Mouse (Mus musculus) layer of hippocampus, adult 9-10 months (tissue): ENCODE measurements around the gene Ttc33.

Source experiments
- DNase-seq: peaks from one replicate; pipeline ENCODE4 v3.0.0; 2022; ENCODE audit warnings: low spot score

Ttc33 gene

DNA sequence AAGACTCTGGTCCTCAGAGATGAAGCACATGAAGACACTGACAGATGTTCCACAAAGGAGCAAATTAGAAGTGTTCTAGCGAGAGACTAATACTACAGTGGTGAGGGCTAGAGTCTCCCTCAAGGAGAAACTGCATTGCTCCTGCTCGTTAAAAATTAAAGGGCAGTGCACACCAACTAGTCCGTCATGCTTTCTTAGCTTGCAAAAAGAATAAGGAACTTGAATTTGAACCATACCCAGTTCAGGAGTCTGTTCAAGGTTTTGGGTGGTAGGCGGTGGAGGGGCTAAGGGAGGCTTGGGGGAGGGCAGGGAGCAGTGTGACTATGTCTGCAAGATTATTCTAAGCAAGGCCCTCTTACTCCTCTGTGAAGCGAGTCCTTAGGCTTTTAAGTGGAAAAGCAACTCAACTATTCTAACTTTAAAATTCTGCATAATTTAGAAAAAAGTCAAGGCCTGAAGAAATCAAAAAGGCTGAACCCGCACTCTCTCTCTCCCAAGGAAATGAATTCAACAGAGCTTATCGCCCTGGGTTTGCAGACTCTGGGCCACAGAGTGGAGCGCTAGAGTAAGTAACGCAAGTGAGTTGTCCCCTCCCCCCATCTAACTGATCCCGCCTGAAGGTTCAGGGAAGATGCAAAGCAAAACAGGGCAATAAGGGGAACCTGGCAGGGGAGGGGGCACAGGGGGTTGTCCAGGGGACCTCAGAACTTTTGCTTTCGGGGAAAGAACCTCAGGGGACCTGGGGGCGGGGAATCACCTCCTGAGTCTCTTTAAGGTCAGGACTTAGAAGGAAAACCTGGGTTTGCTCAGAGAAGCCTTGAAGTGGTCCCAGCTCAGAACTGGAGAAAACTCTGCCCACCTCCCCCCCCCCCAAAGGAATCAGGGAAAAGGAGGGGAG is 56.2 kb downstream of the Ttc33 start:
- DNase-seq = no peak

DNA sequence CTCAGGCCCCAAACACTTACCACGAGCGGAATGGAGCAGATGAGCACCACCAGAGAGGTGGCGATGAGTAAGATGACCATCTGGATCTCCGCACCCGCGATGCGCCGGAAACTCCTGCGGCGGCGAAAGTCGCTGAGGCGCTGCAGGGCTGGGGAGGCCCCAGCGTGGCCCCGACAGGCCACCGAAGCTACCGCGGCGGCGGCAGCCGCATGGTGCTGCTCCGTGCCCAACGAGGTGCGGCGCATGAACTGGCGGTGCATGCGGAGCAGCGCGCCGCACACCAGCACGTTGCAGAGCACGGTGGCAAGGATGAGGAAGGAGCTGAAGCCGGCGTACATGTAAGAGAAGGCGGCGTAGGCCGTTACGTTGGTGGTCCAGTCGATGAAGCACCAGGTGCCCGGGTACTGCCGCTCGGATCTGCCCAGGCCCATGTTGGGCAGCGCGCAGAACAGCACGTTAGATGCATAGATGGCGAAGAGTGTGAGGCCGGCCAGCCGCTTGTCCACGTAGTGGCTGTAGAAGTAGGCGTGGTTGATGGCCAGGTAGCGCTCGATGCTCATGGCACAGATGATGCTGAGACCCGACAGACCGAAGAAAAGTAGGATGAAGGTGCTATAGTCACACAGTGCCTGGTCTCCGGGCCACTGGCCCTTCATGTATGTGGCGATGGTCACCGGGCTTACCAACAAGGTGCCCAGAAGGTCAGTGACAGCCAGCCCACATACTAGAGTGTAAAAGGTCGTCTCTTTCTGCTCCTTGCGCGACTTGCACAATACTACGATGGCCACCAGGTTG is 57.1 kb downstream of the Ttc33 start:
- no peak for DNase-seq

DNA sequence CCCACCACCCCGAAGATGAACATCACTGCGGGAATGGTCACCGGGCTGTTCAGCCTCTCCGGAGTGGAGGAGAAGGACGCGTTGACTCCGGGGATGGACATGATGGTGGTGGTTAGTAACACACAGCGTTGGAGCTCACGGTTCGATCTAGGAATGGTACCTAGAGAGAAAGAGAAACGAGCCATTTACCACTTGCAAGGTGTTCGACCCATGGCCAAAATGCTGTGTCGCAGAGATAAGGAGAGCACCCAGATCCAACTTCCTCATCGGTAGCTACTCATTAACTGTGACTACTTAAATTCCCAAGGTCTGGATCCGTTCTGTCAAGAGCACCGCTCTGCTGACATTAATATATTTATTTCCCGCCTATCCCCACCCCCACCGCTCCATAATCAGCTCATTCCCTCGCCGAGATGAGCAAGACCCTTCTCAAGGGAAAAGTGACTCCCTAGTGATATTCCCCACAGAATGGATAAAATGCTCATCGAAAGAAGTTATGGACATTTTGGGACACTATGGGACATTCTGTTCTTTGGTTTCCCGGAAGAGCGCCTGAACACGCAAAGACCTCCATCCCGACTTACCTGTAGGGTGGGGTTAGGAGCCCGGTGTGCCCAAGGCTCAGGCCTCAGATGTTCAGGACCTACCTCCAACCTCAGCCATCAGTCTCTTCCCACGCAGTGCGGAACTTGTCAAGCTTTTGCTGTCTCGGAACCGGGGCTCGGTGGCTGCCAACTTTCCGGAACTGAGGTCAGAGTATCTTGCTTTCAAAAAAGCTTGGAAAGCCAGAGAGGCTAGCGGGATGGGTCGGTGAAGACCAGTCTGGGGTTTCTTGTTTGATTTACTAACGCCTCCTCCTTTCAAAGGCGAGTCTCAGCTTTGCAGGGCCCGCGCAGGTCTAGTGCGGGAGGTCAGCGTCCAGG is 58.0 kb downstream of the Ttc33 start:
- no peak for DNase-seq

DNA sequence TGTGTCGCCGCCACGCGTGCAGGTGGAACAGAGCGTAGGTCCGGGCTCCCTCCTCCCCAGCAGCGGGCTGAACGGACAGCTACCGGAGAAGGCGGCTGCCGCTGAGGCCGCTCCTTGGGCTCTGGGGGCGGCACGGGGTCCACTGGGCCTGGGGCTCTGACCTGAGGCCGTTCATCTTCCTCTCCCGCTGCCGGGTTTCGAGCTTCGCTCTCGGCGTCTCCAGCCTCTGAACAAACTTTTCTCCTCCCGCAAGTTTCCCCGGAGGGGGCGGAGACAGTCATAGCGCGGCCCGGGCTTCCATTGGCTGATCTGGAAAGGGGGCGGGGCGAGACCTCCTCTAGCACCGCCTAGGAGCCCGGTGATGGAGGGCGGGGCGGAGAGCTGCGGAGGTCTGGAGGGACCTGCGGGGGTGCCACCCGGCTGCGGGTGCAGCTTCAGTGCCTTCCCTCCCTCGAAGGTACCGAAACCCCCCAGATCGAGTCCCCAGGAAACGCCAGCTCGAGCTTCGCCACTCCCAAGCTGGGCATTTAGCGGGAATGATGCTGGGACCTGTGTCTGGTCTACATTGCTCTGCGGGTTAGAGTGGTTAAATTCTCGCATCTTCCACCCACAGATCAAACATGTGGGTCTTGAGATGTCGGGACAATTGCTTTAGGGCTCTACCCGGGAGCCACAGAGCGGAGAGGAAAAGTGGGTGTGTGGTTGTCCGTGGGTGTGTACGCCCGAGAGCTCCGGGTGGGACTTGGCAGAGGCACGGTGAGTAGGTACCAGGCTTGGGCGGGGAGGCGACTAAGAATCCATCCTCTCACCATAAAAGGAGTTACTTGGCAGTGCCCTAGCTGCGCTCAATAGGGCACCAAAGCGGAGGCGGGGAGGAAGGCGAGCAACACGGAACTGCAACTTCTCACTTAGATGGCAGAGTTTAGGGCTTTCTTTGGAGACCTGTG is 58.9 kb downstream of the Ttc33 start, which contains the start of gene Ptger4:
Gene Ptger4, minus strand, starts transcription at position 229 of the 947 bp plus-strand sequence.
- no peak for DNase-seq

DNA sequence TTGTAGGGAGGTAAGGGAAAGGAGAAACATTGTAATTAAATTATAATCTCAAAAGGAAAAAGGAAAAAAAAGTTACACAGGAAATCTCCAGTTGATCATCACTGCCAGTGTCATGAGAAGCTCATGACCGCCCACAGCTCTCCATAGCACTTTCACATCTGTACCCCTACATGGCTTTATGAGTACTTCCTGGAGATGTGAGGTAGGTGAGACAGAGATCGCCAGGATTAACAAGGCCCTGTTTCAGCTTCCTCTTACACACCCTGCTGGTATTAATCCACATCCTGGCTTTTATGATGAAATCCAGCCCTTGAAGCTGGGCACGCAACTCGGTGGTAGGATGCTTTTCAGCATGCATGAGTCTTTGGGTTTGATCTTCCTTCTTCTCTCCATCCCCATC is 64.9 kb downstream of the Ttc33 start:
- no peak for DNase-seq

DNA sequence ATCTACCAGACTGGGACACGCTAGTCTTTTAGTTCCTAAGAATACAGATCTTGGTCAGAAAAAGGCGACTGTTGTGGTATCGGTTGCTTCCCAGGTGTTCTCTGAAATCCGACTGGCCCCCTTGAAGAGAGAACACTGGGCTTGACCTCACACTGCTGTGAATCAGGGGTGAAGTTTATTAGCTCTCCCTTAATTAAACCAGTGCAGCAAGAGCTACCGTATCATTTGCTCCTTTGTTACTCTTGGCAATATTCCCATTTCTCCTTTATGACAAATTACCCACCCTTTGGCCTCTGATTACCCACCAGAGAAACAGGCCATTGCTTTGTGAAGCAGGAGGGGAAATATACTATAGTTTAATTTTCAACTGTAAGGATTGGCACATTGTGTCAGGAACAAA is 74.9 kb downstream of the Ttc33 start:
- no peak for DNase-seq

DNA sequence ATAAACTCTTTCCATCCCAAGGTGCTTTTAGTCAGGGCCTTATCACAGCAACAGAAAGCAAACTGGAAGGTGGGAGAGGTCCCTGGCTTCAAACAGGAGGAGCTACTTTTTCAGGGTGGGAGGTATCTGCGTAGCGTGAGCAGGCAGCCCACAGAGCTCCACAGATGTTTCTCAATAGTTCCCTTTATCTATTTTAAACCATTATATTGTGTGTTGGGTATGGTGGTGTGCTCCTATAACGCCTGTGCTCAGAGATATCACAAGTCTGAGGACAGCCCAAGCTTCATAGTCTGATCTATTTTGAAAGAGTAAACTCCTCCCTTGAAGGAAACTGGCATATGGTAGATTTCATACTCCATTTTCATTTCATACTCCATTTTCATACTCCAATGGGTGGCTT is 75.7 kb downstream of the Ttc33 start:
- no peak for DNase-seq

DNA sequence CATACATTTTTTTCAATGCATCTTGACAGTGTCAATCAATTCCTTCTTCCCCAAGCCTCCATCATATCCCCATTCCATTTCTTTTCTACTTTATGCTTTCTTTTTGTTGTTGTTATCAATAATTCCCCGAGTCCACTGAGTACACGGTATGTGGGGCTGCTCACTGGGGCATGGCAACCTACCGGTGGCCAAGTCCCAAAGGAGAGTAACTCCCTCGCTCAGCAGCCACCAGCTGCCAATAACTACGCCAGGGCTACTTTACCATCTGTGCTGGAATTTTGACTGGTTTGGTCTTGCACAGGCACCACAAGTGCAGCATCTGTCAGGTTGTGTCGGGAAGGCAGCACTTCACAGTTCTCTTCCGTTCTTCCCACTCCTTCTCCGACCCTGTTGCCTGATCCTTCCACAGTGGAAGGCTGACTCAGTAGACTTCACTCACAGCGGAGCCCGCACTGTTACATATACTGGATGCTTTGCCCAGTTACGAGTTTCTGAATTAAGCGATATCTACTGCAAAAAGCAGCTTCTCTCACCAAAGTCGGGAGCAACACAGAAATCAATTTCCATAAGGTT is 76.9 kb downstream of the Ttc33 start:
- no peak for DNase-seq

DNA sequence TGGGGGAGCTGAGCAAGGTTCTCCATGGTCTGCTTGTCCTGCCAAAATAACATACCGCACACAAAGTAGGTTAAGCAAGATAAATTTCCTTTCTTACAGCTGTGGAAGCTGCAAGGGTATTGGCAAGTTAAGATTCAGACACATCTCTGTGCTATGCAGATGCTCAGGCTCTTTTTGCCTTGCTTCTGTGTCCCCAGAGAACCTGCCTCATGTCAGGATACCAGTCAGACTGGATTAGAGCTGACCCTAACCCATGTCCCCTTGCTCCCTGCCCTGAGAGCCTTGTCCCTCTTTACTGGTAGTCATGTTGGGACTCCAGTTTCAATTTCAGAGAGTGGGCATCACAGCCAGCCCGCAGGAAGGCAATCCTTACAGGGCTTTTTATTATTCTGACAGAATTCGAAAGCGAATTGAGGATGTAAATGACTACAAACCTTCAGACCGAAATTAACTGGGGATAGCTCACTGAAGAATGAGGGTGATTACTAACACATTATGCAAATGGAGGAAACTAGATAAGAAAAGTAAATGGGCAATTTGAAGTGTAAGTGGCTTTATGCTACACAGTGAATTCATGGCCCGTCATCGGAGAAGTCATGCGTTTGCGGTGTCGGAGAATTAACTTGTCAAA is 77.7 kb downstream of the Ttc33 start:
- no peak for DNase-seq

DNA sequence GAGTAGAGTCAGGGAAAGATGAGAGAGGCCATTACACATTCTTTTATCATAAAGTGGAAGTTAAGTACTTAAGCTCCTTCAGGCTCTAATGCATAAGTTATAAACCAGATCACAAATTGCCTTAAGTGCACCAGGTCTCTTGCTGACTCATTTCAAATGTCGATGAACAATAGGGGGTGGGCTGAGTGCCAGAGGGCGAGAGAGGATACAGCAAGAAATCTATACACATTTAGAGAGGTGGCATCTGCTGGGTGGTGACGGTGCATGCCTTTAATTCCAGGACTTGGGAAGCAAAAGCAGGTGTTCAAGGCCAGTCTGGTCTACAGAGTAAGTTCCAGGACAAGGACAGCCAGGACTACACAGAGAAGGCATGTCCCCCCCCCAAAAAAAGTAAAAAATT is 80.8 kb downstream of the Ttc33 start:
- no peak for DNase-seq
